Mouse (Mus musculus): ENCODE data around the gene Gpr15. TPM values are rescaled to one million over a fixed set of nuclear protein-coding genes. Genes with fewer than 3 reads are reported as not detected.

The Gpr15 gene
- polyA plus RNA-seq, 1 experiment = not detected

DNA sequence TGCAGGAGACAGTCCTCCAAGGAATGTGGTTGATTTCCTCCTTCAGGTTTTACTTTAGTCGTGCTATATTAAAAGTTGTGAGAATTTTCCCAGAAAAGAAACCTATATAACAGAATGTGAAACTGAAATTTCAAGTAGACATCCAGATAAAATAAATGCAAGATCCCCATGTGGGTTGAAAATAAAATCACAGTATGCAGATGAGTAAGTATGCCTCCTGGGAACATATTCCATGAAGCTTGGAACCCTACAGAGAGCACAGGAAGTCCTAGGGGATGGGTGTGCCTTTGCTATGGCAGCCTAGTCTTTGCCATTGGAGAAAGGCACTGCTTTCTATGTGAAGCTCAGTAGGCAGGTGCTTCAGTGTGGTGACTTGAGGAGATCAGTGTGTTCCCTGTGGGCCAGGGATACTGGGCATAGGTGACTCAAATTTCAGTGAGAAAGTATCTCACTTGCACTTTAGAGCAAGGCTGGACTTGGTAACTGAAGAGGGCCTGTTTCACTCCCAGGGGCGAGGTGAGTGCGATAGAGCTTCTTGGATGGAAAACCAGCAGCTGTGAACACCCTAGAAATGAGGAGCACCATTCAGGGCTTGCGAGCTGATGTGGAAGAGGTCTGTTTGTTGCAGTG is 11.5 kb downstream of the Gpr15 start:
- 90% methylated on average over 4 of the region's 4 CpGs for WGBS
- TF ChIP-seq CTCF (IDR thresholded peaks at IDR 0.05; ENCODE audit: insufficient read depth, low read depth, low read length) (no peak), POLR2A (IDR thresholded peaks at IDR 0.05; ENCODE audit: insufficient read depth, low read depth, low read length) (no peak)
- H3K27ac ChIP-seq (ENCODE audit: insufficient read depth, low read depth, low read length) = no peak overlapping the region
- H3K4me3 ChIP-seq (ENCODE audit: insufficient read depth, low read depth, low read length) = no peak overlapping the region
- no peaks in the 10 kb centered on the region for H3K4me1 ChIP-seq (ENCODE audit: control insufficient read depth, insufficient read depth, low read length)

DNA sequence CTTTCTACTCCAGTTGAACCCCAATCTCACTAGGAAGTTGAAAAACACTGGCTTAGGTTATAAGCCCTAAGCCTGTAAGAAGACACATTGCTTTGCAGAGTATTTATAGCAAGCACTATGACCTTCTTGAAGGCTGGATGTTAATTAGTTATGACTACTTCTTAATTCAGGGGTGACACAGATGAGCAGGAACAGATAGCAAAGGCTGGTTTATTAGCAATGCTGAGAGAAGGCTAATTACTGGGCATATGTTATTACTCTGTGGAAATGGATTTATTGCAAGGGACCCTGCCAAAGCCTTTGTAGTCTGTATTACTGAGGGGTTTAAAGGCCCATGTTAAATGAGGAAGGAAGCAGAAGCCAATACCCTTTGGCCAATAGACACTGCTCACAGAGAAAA is 13.9 kb downstream of the Gpr15 start:
- TF ChIP-seq CTCF (IDR thresholded peaks at IDR 0.05; ENCODE audit: insufficient read depth, low read depth, low read length) = no peak
- no peak for TF ChIP-seq POLR2A (IDR thresholded peaks at IDR 0.05; ENCODE audit: insufficient read depth, low read depth, low read length)
- Histone ChIP-seq H3K4me1 (ENCODE audit: control insufficient read depth, insufficient read depth, low read length) (no peaks in the 10 kb centered on the region), H3K4me3 (ENCODE audit: insufficient read depth, low read depth, low read length) (no peak overlapping the region), H3K27ac (ENCODE audit: insufficient read depth, low read depth, low read length) (no peak overlapping the region)

DNA sequence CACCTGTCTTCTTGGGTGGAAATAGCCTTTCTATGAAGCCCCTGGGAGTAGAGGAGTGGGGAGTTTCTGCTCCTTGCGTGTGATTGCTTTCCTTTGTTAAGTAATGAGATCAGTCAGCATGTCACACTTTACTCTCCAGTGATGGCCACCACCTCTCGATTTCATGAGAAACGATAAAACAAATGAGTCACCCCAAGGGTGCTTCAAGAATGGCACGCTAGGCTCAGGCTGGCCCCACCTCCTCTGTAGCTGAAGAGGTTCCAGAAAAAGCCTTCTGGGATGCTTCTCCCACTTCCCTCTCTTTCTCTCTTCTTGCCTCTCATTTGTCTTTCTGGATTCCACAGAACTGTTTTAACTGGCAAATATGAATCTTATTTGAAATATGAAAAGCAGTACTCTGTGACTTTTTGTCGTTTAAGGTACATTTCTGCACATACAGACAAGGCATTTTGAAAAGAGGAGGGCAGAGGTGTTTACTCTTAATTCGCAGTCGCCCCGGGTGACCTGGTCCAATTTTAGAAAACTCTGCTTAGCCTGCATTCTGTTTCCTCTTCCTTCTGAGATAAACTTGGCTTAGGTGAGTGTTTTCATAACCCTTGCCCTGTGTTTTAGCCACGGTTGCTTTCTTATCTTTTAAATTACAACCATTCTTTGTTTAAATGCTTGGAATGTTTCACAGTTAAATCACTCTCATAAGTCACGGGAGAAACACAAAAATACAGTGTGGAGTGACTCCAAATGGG is 15.3 kb downstream of the Gpr15 start:
- Histone ChIP-seq H3K27ac (ENCODE audit: insufficient read depth, low read depth, low read length) (no peak overlapping the region), H3K4me3 (ENCODE audit: insufficient read depth, low read depth, low read length) (no peak overlapping the region), H3K4me1 (ENCODE audit: control insufficient read depth, insufficient read depth, low read length) (no peaks in the 10 kb centered on the region)
- no peak for TF ChIP-seq POLR2A (IDR thresholded peaks at IDR 0.05; ENCODE audit: insufficient read depth, low read depth, low read length)
- TF ChIP-seq CTCF (IDR thresholded peaks at IDR 0.05; ENCODE audit: insufficient read depth, low read depth, low read length) = no peak
- WGBS = 46% methylated on average over 10 of the region's 10 CpGs

DNA sequence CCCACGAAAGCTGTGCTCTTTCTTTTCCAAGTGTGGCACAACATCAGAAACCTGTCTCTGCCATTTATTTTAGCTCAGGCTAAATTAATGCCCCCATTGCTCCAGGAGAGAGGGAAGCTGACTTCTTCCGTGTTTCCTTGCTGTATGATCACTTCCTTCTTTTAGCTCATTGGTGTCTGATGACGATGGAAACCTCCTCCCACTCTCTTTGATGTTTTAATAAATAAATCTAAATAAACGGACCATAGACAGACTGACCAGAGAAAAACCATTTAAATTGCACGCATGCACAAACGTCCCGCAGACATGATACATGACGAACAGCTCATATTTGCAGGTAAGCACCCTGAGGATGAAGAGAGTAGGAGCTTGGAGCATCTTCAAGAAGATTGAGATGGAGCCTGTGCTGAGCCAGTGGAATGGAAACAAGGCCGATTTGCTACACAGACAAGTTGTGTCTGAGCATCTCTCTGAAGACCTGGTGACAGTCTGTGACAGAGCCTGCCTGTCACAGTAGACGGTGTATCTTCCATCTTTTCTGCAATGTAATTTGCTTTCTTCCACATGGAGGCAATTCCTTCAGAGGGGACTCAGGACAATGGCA is 16.4 kb downstream of the Gpr15 start:
- WGBS = 87% methylated on average over 10 of the region's 10 CpGs
- no peak overlapping the region for H3K4me3 ChIP-seq (ENCODE audit: insufficient read depth, low read depth, low read length)
- TF ChIP-seq CTCF (IDR thresholded peaks at IDR 0.05; ENCODE audit: insufficient read depth, low read depth, low read length) = no peak
- H3K27ac ChIP-seq (ENCODE audit: insufficient read depth, low read depth, low read length) = no peak overlapping the region
- no peaks in the 10 kb centered on the region for H3K4me1 ChIP-seq (ENCODE audit: control insufficient read depth, insufficient read depth, low read length)

DNA sequence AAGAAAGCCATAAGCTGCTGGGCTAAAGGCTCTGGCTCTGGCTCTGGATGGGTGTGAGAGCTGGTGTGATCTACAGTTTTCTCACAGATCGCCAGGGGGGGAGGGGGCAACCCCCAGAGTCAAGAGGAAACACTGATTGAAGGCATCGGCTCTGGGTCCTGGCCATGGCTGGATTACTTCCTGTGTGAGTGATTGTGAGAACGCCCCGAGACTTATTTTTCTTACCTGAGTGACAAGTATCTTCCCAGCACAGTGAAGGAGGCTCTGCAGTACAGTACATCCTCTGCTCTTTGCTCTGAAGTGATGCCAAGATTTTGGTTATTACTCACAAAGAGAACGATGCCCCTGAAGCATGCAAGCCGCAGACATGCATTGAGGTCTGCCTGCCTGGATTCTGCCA is 17.1 kb downstream of the Gpr15 start:
- Histone ChIP-seq H3K4me3 (ENCODE audit: insufficient read depth, low read depth, low read length) (no peak overlapping the region), H3K4me1 (ENCODE audit: control insufficient read depth, insufficient read depth, low read length) (no peaks in the 10 kb centered on the region), H3K27ac (ENCODE audit: insufficient read depth, low read depth, low read length) (no peak overlapping the region)
- 60% methylated on average over 6 of the region's 6 CpGs for WGBS
- TF ChIP-seq POLR2A (IDR thresholded peaks at IDR 0.05; ENCODE audit: insufficient read depth, low read depth, low read length) = no peak
- no peak for TF ChIP-seq CTCF (IDR thresholded peaks at IDR 0.05; ENCODE audit: insufficient read depth, low read depth, low read length)

DNA sequence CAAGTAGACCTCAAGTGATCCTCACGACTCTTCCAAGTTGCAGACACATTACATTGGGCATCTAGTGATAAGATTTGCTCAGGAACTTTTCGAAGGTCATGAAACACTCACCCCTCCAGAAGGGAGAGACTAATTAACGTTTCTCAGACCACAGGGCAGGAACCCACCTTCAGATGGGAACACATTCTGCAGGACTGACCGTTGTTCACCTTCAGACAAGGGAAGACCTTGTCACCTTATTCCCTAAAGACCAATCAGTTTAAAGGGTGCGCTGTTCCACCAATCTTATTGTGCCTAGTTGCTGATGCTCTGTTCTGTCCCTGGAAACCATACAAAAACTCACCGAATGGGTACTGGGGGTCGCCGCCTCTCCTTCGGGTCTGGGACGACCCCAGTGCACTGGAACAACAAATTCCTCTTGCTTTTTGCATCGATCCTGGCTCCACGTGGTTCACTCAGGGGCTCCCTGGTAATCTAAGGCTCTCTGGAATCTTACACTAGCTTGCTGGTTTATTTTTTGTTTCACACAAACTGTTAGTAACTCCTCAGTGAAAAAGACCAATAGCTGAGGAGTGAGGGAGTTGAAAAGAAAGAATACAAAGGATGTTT is 17.9 kb downstream of the Gpr15 start:
- Histone ChIP-seq H3K27ac (ENCODE audit: insufficient read depth, low read depth, low read length) (no peak overlapping the region), H3K4me3 (ENCODE audit: insufficient read depth, low read depth, low read length) (no peak overlapping the region), H3K4me1 (ENCODE audit: control insufficient read depth, insufficient read depth, low read length) (no peaks in the 10 kb centered on the region)
- 88% methylated on average over 12 of the region's 12 CpGs for WGBS
- TF ChIP-seq CTCF (IDR thresholded peaks at IDR 0.05; ENCODE audit: insufficient read depth, low read depth, low read length) (no peak), POLR2A (IDR thresholded peaks at IDR 0.05; ENCODE audit: insufficient read depth, low read depth, low read length) (no peak)

DNA sequence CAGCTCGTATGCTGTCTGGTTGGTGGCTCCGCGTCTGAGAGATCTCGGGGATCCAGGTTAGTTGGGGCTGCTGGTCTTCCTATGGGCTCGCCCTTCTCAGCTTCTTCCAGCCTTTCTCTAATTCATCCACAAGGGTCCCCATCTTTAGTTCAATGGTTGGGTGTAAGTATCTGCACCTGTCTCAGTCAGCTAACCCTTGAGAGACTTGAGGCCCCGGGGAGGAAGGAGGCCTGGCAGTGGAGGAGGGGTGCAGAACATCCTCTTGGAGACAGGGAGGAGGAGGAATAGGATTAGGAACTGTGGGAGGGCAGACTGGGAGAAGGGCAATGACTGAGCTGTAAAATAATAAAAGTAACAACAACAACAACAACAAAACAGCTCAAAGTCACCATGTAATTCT is 18.7 kb downstream of the Gpr15 start:
- no peak overlapping the region for H3K27ac ChIP-seq (ENCODE audit: insufficient read depth, low read depth, low read length)
- no peaks in the 10 kb centered on the region for H3K4me1 ChIP-seq (ENCODE audit: control insufficient read depth, insufficient read depth, low read length)
- no peak for TF ChIP-seq CTCF (IDR thresholded peaks at IDR 0.05; ENCODE audit: insufficient read depth, low read depth, low read length)
- no peak for TF ChIP-seq POLR2A (IDR thresholded peaks at IDR 0.05; ENCODE audit: insufficient read depth, low read depth, low read length)
- WGBS = 87% methylated on average over 6 of the region's 6 CpGs
- H3K4me3 ChIP-seq (ENCODE audit: insufficient read depth, low read depth, low read length) = no peak overlapping the region

DNA sequence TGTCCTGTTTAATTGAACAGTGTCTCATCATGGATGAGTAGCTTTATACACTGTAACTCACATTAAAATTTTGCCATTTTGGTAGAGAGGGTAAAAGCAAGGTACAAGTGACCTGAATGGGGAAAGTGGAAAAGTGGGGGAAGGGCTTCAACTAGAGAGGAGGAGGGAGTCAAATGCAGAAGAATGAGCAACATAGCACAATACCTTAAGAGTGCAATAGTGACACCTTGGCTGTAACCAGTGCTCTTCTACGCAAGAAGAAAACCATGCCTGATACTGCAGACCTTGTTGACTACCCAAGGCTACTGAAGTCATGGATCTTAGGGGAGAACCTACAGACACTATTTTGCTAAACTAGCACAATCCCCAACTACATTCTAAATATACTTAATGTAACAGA is 21.6 kb downstream of the Gpr15 start:
- WGBS = 100% methylated on average over 1 of the region's 1 CpGs
- H3K4me1 ChIP-seq (ENCODE audit: control insufficient read depth, insufficient read depth, low read length) = no peaks in the 10 kb centered on the region
- no peak overlapping the region for H3K4me3 ChIP-seq (ENCODE audit: insufficient read depth, low read depth, low read length)
- TF ChIP-seq POLR2A (IDR thresholded peaks at IDR 0.05; ENCODE audit: insufficient read depth, low read depth, low read length) (no peak), CTCF (IDR thresholded peaks at IDR 0.05; ENCODE audit: insufficient read depth, low read depth, low read length) (no peak)
- H3K27ac ChIP-seq (ENCODE audit: insufficient read depth, low read depth, low read length) = no peak overlapping the region

DNA sequence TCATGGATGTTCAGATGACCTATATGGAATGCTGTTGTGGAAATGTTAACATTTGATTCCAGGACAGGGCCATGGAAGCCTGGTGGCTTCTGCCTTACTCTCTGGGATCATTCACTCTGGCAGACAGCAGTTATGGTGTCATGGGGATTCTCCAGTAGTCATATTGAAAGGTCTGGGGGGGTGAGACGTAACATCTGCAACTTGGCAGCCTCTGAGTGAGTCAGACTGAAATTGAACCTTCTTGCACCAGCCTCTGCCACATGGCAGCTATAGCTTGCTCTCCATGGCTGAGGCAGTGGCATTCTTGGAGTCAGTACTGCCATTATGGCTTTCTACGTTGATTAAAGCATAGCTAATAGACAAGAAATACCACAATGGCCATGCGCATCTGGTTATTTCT is 22.1 kb downstream of the Gpr15 start:
- Histone ChIP-seq H3K4me1 (ENCODE audit: control insufficient read depth, insufficient read depth, low read length) (no peaks in the 10 kb centered on the region), H3K27ac (ENCODE audit: insufficient read depth, low read depth, low read length) (no peak overlapping the region), H3K4me3 (ENCODE audit: insufficient read depth, low read depth, low read length) (no peak overlapping the region)
- TF ChIP-seq CTCF (IDR thresholded peaks at IDR 0.05; ENCODE audit: insufficient read depth, low read depth, low read length) (no peak), POLR2A (IDR thresholded peaks at IDR 0.05; ENCODE audit: insufficient read depth, low read depth, low read length) (no peak)
- 83% methylated on average over 3 of the region's 3 CpGs for WGBS

Measured in olfactory bulb, adult 2 months (tissue).